Mouse (Mus musculus) liver, postnatal 0 days (tissue): ENCODE measurements at regions not wholly inside any gene's neighbourhood (a gene's known extent, or its start where the extent isn't known, plus 50 kb on each side); places are given as distances from the start of the nearest gene placed in this dataset.

Experiments used
- CTCF ChIP-seq: sonication (generic); IDR thresholded peaks from 2 replicates; pipeline ENCODE4 v1.5.1; 2016; ENCODE audit warnings: antibody characterized with exemption, low read depth
- EP300 ChIP-seq: IDR thresholded peaks from 2 replicates; pipeline ENCODE4 v1.6.1; 2016; ENCODE audit warnings: antibody characterized with exemption, low read depth, mild to moderate bottlenecking

DNA sequence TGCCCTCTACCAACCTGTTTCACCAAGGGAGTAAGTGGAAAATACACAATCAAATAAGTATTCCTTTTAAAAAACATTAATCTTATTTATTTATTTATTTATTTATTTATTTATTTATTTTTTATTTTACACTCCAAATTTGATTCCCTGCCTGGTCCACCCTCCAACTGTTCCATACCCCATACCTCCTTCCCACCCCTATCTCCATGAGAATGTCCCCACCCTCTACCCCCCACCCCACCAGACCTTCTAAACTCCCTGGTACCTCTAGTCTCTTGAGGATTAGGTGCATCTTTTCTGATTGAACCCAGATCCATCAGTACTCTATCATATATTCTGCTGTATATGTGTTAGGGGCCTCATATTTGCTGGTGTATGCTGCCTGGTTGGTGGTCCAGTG is 538.4 kb upstream of the Cdh8 start:
- TF ChIP-seq CTCF (no peak), EP300 (no peak)
